Mouse (Mus musculus) limb, embryonic 12.5 days (tissue): ENCODE data around the gene Rgs14. TPM values are rescaled to one million over a fixed set of nuclear protein-coding genes. Genes with fewer than 3 reads are reported as not detected.
A peak's percentile ranks its signal among the peaks of the same experiment; 100 is the strongest.

ENCODE experiments used
- ATAC-seq: fragments of 200-750 bp; cut with Nextera tagmentation; 2 replicates; pipeline ENCODE4 v1.8.0; 2017; ENCODE audit warnings: low read depth, moderate TSS enrichment; ENCODE audit not compliant: insufficient number of reproducible peaks, insufficient read depth, low FRiP score, low TSS enrichment
- H3K27ac ChIP-seq: fragments of 300-500 bp; sonication (generic); 2 replicates; pipeline ENCODE4 v1.5.1; 2016; ENCODE audit warnings: mild to moderate bottlenecking, moderate library complexity
- H3K27me3 ChIP-seq: fragments of 300-500 bp; sonication (generic); 2 replicates; pipeline ENCODE4 v1.6.1; 2016; ENCODE audit warnings: mild to moderate bottlenecking, moderate library complexity
- H3K36me3 ChIP-seq: fragments of 300-500 bp; sonication (generic); 2 replicates; pipeline ENCODE4 v1.6.1; 2016; ENCODE audit warnings: mild to moderate bottlenecking, moderate library complexity
- H3K4me1 ChIP-seq: fragments of 300-500 bp; sonication (generic); replicated peaks from 2 replicates; pipeline ENCODE4 v1.6.1; 2016
- H3K4me2 ChIP-seq: fragments of 300-500 bp; sonication (generic); 2 replicates; pipeline ENCODE4 v1.6.1; 2016; ENCODE audit warnings: mild to moderate bottlenecking, moderate library complexity
- H3K4me3 ChIP-seq: fragments of 300-500 bp; sonication (generic); replicated peaks from 2 replicates; pipeline ENCODE4 v1.5.1; 2016; ENCODE audit warnings: mild to moderate bottlenecking
- H3K9ac ChIP-seq: fragments of 300-500 bp; sonication (generic); replicated peaks from 2 replicates; pipeline ENCODE4 v1.6.1; 2016; ENCODE audit warnings: mild to moderate bottlenecking, moderate library complexity
- H3K9me3 ChIP-seq: fragments of 300-500 bp; sonication (generic); 2 replicates; pipeline ENCODE4 v1.6.1; 2016; ENCODE audit warnings: mild to moderate bottlenecking, moderate library complexity
- WGBS: fragments of 180-500 bp; shearing (Covaris S2); methylation state at CpG from one replicate; pipeline ENCODE4 v1.1.7; 2016; 5-methylcytosine and 5-hydroxymethylcytosine counted together
- polyA plus RNA-seq: library from polyadenylated mRNA; unstranded; fragments of >200 nt; fragmentation: Nextera tagmentation; extraction: Ambion mirVana; gene quantifications from 2 replicates; pipeline ENCODE4 v1.2.1, GENCODE M21; 2016

The Rgs14 gene
- polyA plus RNA-seq, 1 experiment from 2014 or later: 1.2 TPM

DNA sequence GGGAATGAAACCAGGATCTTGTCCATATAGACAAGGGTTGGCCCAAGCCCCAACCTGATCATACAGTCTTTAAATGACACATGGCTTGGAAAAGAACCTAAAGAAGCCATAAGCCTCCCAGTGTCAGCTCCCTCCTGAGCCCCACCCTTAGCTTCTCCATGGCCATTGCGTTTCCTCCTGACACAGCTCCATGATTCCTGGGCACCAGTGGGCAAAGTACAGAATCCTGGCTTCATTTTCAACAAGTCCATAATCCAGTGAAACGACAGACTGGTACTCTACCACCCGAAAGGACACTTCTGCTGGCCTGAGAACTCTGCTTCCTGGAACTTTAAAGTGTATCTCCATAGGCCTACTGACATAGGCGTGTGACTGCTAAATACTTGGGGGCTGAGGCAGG lies 37.8 kb downstream of the Rgs14 start:
- H3K4me2 ChIP-seq: no peak overlapping the region

DNA sequence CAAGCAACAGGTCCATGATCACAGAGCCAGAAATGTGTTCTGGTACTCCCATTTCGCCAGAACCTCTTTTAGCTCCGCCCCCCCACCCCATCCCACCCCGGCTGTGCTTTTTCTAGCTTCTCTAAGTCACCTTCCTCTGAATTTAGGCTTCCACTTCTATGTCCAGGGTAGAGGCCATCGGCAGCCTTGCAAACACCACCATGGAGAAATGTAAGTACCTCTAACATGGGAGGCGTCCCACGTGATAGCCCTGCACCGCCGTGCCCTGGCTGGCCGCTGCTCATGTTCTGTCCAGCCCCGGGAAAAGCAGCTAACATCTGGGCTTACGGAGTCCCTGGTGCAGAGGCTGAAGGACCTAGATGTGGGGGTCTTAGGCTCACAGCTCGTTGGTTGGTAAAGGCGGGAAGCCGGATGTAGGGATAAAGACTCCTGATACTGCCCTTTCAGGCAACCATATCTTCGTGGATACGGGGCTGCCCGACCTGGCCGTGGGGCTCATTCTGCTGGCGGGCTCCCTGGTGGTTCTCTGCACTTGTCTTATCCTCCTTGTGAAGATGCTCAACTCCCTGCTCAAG lies 39.1 kb downstream of the Rgs14 start:
- Histone ChIP-seq H3K4me3 (no peak overlapping the region), H3K4me2 (no peak overlapping the region), H3K9ac (no peak overlapping the region), H3K27ac (no peak overlapping the region), H3K27me3 (peaks cover 25% of the 10 kb centered on the region), H3K4me1 (peaks cover 7% of the 10 kb centered on the region), H3K36me3 (no peaks in the 10 kb centered on the region), H3K9me3 (no peaks in the 10 kb centered on the region)
- no peak for ATAC-seq
- WGBS: 82% methylated on average over 19 of the region's 19 CpGs

More for the DNA sequence above, 37.8 kb downstream of the Rgs14 start:
- peaks cover 21% of the 10 kb centered on the region for H3K27me3 ChIP-seq
- no peaks in the 10 kb centered on the region for H3K36me3 ChIP-seq
- peaks cover 7% of the 10 kb centered on the region for H3K4me1 ChIP-seq
- ATAC-seq: no peak
- 85% methylated on average over 4 of the region's 4 CpGs for WGBS
- H3K9ac ChIP-seq: no peak overlapping the region
- H3K4me3 ChIP-seq: no peak overlapping the region
- H3K27ac ChIP-seq: no peak overlapping the region
- no peaks in the 10 kb centered on the region for H3K9me3 ChIP-seq

DNA sequence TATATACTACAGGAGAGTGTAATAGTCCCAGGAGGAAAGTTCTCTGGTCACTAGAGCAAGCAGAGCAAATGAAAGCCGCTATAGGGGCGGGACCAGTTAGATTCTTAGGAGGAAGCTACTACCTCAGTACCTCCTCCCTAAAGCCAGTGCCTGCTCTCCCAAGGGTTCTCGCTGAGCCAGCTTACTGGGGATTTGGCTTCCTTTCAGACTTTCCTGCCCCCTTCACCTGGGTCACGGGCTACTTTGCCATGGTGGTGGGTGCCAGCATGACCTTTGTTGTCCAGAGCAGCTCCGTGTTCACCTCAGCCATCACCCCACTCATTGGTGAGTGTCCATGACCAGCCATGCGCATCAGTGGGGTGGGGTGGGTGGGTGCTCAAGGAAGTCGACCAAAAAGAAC lies 42.3 kb downstream of the Rgs14 start:
- H3K4me2 ChIP-seq: no peak overlapping the region
- no peak overlapping the region for H3K27ac ChIP-seq
- H3K36me3 ChIP-seq: no peaks in the 10 kb centered on the region
- H3K9me3 ChIP-seq: no peaks in the 10 kb centered on the region
- peaks cover 42% of the 10 kb centered on the region for H3K27me3 ChIP-seq
- H3K4me1 ChIP-seq: peaks cover 8% of the 10 kb centered on the region
- ATAC-seq: no peak
- H3K4me3 ChIP-seq: no peak overlapping the region
- 72% methylated on average over 7 of the region's 7 CpGs for WGBS
- no peak overlapping the region for H3K9ac ChIP-seq

DNA sequence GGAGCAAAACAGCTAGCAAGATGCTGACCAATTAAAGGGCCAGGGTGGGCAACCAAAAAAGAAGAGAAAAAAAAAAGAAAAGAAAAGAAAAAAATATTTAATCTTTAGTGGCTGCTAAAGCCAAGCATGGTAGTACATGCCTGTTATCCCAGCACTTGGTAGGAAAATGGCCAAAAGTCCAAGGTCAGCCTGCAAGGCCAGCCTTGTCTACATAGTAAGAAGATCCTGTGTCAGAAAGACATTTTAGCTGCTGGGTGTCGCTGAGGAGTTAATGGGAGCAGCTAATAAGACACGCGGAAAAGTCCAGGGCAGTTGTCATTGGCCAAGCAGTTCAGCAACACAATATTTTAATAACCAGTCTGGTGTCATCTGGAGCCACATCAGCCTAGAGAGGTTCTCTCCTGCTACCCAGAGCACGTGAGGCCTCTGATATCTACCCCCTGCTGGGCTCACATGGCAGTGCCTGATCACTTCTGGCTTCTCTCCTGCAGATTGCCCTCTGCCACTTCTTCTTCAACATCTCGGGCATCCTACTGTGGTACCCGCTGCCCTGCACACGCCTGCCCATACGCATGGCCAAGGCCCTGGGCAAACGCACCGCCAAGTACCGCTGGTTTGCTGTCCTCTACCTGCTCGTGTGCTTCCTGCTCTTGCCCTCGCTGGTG lies 43.2 kb downstream of the Rgs14 start:
- Histone ChIP-seq H3K36me3 (no peaks in the 10 kb centered on the region), H3K9me3 (no peaks in the 10 kb centered on the region), H3K27me3 (peaks cover 50% of the 10 kb centered on the region), H3K27ac (no peak overlapping the region), H3K9ac (no peak overlapping the region), H3K4me1 (peaks cover 8% of the 10 kb centered on the region), H3K4me3 (no peak overlapping the region), H3K4me2 (no peak overlapping the region)
- no peak for ATAC-seq
- WGBS: 79% methylated on average over 13 of the region's 13 CpGs

GRCm38 (mm10) chr13:55413333-55413732 lies 43.8 kb downstream of the Rgs14 start:
- no peak overlapping the region for H3K27ac ChIP-seq
- H3K9ac ChIP-seq: no peak overlapping the region
- peaks cover 53% of the 10 kb centered on the region for H3K27me3 ChIP-seq
- no peak for ATAC-seq
- 83% methylated on average over 12 of the region's 12 CpGs for WGBS
- no peak overlapping the region for H3K4me2 ChIP-seq
- no peaks in the 10 kb centered on the region for H3K9me3 ChIP-seq
- peaks cover 8% of the 10 kb centered on the region for H3K4me1 ChIP-seq
- no peaks in the 10 kb centered on the region for H3K36me3 ChIP-seq
- no peak overlapping the region for H3K4me3 ChIP-seq

DNA sequence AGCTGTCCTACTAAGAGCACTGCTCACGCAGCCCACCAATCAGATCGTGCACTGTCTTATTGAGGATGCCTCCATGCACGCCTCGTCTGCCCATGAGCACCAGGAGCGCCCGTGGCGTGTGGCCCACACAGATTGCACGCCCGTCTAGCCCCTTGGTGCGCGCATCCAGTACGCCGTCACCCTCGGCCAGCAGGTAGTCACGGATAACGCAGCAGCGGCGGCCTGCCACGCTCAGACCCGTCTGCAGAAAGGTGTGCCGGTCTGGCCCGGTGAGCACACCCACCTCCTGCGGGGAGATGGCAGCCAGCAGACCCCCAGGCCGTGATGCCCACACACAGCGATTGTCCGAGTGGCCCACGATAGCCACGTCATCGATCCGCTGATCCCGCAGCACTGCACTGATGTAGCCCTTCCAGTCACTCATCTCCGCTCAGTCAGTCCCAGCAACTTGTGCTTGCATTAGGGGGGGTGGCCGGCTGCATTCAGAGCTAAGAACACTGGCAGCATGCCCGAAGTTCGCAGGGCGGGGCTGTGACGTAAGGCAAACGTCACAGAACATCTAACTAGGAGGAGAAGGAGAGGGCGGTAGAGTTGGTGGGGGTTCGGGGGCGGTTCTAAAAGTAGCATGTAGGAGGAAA lies 45.3 kb downstream of the Rgs14 start, which contains the start of gene Pfn3:
Gene Pfn3, minus strand, starts transcription at position 490 of the 638 bp plus-strand sequence.
- H3K9me3 ChIP-seq: no peaks in the 10 kb centered on the region
- peaks cover 64% of the 10 kb centered on the region for H3K27me3 ChIP-seq
- no peaks in the 10 kb centered on the region for H3K36me3 ChIP-seq
- H3K4me1 ChIP-seq: peaks cover 8% of the 10 kb centered on the region
- peak within 1 kb of the TSS; percentile 75 for H3K4me2 ChIP-seq
- peak within 1 kb of the TSS; percentile 66 for H3K9ac ChIP-seq
- peak within 1 kb of the TSS; percentile 41 for H3K4me3 ChIP-seq
- peak; percentile 78 for ATAC-seq
- no peak within 1 kb of the TSS for H3K27ac ChIP-seq
- 5% methylated on average over 41 of the region's 41 CpGs for WGBS

- no peak overlapping the region for H3K4me3 ChIP-seq
- ATAC-seq: no peak
- no peaks in the 10 kb centered on the region for H3K9me3 ChIP-seq
- H3K27me3 ChIP-seq: peaks cover 83% of the 10 kb centered on the region
- H3K9ac ChIP-seq: no peak overlapping the region
- no peaks in the 10 kb centered on the region for H3K36me3 ChIP-seq
- H3K4me2 ChIP-seq: peak overlapping the region; percentile 21
- WGBS: 15% methylated on average over 12 of the region's 12 CpGs
- no peak overlapping the region for H3K27ac ChIP-seq
- H3K4me1 ChIP-seq: peaks cover 18% of the 10 kb centered on the region
Measured at GRCm38 (mm10) chr13:55418004-55418403, 48.5 kb downstream of the Rgs14 start.

DNA sequence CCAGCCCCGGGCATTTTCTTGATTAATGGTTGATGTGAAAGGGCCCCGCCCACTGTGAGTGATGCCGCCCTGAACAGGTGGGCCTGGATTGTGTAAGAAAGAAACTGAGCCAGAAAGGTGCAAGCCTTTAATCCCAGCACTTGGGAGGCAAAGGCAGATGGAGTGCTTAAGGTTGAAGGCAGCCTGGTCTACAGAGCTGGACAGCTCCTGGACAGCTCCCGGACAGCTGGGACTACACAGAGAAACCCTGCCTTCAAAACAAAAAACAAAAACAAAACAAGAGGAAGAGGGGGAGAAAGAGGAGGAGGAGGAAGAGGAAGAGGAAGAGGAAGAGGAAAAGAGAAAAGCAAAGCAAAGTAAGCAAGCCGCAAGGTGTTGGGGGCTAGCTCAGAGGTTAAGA lies 49.6 kb downstream of the Rgs14 start:
- Histone ChIP-seq H3K4me3 (no peak overlapping the region), H3K9me3 (no peaks in the 10 kb centered on the region), H3K27me3 (peaks cover 76% of the 10 kb centered on the region), H3K4me1 (peaks cover 18% of the 10 kb centered on the region), H3K27ac (no peak overlapping the region), H3K4me2 (no peak overlapping the region), H3K36me3 (no peaks in the 10 kb centered on the region), H3K9ac (no peak overlapping the region)
- no peak for ATAC-seq
- 80% methylated on average over 5 of the region's 5 CpGs for WGBS

GRCm38 (mm10) chr13:55420018-55420932 lies 50.7 kb downstream of the Rgs14 start:
- H3K4me3 ChIP-seq: peak overlapping the region; percentile 21; the same call in 1 of the 2 replicates
- peak overlapping the region; percentile 51; the same call in 1 of the 2 replicates for H3K4me2 ChIP-seq
- 30% methylated on average over 51 of the region's 51 CpGs for WGBS
- no peak overlapping the region for H3K27ac ChIP-seq
- H3K9ac ChIP-seq: 0 out of 2 replicates have a peak overlapping the region, but pooled peaks have one; percentile 18
- no peaks in the 10 kb centered on the region for H3K9me3 ChIP-seq
- peaks cover 10% of the 10 kb centered on the region for H3K4me1 ChIP-seq
- H3K27me3 ChIP-seq: peaks cover 65% of the 10 kb centered on the region
- H3K36me3 ChIP-seq: no peaks in the 10 kb centered on the region
- no peak for ATAC-seq

- Histone ChIP-seq H3K4me3 (peak overlapping the region; percentile 21), H3K27ac (no peak overlapping the region), H3K27me3 (peaks cover 63% of the 10 kb centered on the region), H3K36me3 (no peaks in the 10 kb centered on the region), H3K4me2 (peak overlapping the region; percentile 51), H3K9me3 (no peaks in the 10 kb centered on the region), H3K9ac (peak overlapping the region; percentile 32; the same call in 1 of the 2 replicates), H3K4me1 (peaks cover 10% of the 10 kb centered on the region)
- ATAC-seq: no peak; the same call in 1 of the 2 replicates
- WGBS: 11% methylated on average over 35 of the region's 35 CpGs
Measured at GRCm38 (mm10) chr13:55420933-55421800, 51.6 kb downstream of the Rgs14 start.
